Mouse (Mus musculus) kidney, embryonic 14.5 days (tissue): ENCODE results near the gene Fbxo31. TPM values are rescaled to one million over a fixed set of nuclear protein-coding genes. Genes with fewer than 3 reads are reported as not detected.

ENCODE experiments used
- ATAC-seq: fragments of 200-750 bp; cut with Nextera tagmentation; 2 replicates; pipeline ENCODE4 v1.8.0; 2017; ENCODE audit warnings: moderate number of reproducible peaks, mild to moderate bottlenecking, moderate TSS enrichment, moderate library complexity; ENCODE audit not compliant: low FRiP score, low TSS enrichment
- H3K27ac ChIP-seq: fragments of 300-500 bp; sonication (generic); 2 replicates; pipeline ENCODE4 v1.5.1; 2014; ENCODE audit warnings: low read depth, mild to moderate bottlenecking, low read length, moderate library complexity, mixed read lengths
- H3K27me3 ChIP-seq: fragments of 300-500 bp; sonication (generic); 2 replicates; pipeline ENCODE4 v1.6.1; 2014; ENCODE audit warnings: mild to moderate bottlenecking, low read length; ENCODE audit not compliant: control insufficient read depth, insufficient read depth
- H3K36me3 ChIP-seq: fragments of 300-500 bp; sonication (generic); 2 replicates; pipeline ENCODE4 v1.6.1; 2014; ENCODE audit warnings: low read length, mixed read lengths; ENCODE audit not compliant: control insufficient read depth, insufficient read depth
- H3K4me1 ChIP-seq: fragments of 300-500 bp; sonication (generic); 2 replicates; pipeline ENCODE4 v1.6.1; 2014; ENCODE audit warnings: low read length, mixed read lengths; ENCODE audit not compliant: control insufficient read depth, insufficient read depth
- H3K4me2 ChIP-seq: fragments of 300-500 bp; sonication (generic); replicated peaks from 2 replicates; pipeline ENCODE4 v1.6.1; 2014; ENCODE audit warnings: low read depth, mild to moderate bottlenecking, low read length
- H3K4me3 ChIP-seq: fragments of 300-500 bp; sonication (generic); 2 replicates; pipeline ENCODE4 v1.5.1; 2014; ENCODE audit warnings: mild to moderate bottlenecking, low read length
- H3K9ac ChIP-seq: fragments of 300-500 bp; sonication (generic); 2 replicates; pipeline ENCODE4 v1.6.1; 2014; ENCODE audit warnings: low read depth, mild to moderate bottlenecking, low read length, moderate library complexity
- H3K9me3 ChIP-seq: fragments of 300-500 bp; sonication (generic); 2 replicates; pipeline ENCODE4 v1.6.1; 2016; ENCODE audit warnings: low read length; ENCODE audit not compliant: control insufficient read depth
- WGBS: fragments of 180-500 bp; shearing (Covaris S2); extraction: QIAGEN DNeasy Blood & Tissue Kit; methylation state at CpG from one replicate; pipeline ENCODE4 v1.1.7; 2014; 5-methylcytosine and 5-hydroxymethylcytosine counted together
- polyA plus RNA-seq: library from polyadenylated mRNA; unstranded; fragments of >200 nt; fragmentation: Nextera tagmentation; extraction: Ambion mirVana; gene quantifications from 2 replicates; pipeline ENCODE4 v1.2.1, GENCODE M21; 2014

Fbxo31 gene
- polyA plus RNA-seq, 1 experiment from 2014 or later = 17.0 TPM

- Histone ChIP-seq H3K27ac (no peak overlapping the region), H3K9ac (no peak overlapping the region), H3K36me3 (peaks cover 13% of the 10 kb centered on the region; the same call in 1 of the 2 replicates), H3K4me2 (no peak overlapping the region), H3K27me3 (no peaks in the 10 kb centered on the region), H3K9me3 (no peaks in the 10 kb centered on the region), H3K4me1 (no peaks in the 10 kb centered on the region), H3K4me3 (no peak overlapping the region)
- ATAC-seq = no peak
- WGBS = 83% methylated on average over 16 of the region's 16 CpGs
Observed at GRCm38 (mm10) chr8:121561636-121562345, 16.8 kb downstream of the Fbxo31 start.

- H3K4me2 ChIP-seq = no peak overlapping the region
- peaks cover 13% of the 10 kb centered on the region; the same call in 1 of the 2 replicates for H3K36me3 ChIP-seq
- H3K9ac ChIP-seq = no peak overlapping the region
- no peak for ATAC-seq
- 93% methylated on average over 7 of the region's 7 CpGs for WGBS
- H3K4me1 ChIP-seq = no peaks in the 10 kb centered on the region
- H3K27ac ChIP-seq = no peak overlapping the region
- no peaks in the 10 kb centered on the region for H3K9me3 ChIP-seq
- H3K27me3 ChIP-seq = no peaks in the 10 kb centered on the region
- H3K4me3 ChIP-seq = no peak overlapping the region
Observed at GRCm38 (mm10) chr8:121560432-121561100, 18.0 kb downstream of the Fbxo31 start.

GRCm38 (mm10) chr8:121559801-121560200 lies 18.8 kb downstream of the Fbxo31 start:
- Histone ChIP-seq H3K27ac (no peak overlapping the region), H3K4me1 (no peaks in the 10 kb centered on the region), H3K36me3 (peaks cover 18% of the 10 kb centered on the region), H3K4me2 (no peak overlapping the region), H3K9me3 (no peaks in the 10 kb centered on the region), H3K4me3 (no peak overlapping the region), H3K9ac (no peak overlapping the region), H3K27me3 (no peaks in the 10 kb centered on the region)
- ATAC-seq = no peak
- WGBS = 85% methylated on average over 12 of the region's 12 CpGs

- no peak overlapping the region for H3K4me2 ChIP-seq
- H3K27ac ChIP-seq = no peak overlapping the region
- no peaks in the 10 kb centered on the region for H3K27me3 ChIP-seq
- H3K9ac ChIP-seq = no peak overlapping the region
- no peak for ATAC-seq
- no peak overlapping the region for H3K4me3 ChIP-seq
- H3K9me3 ChIP-seq = no peaks in the 10 kb centered on the region
- H3K4me1 ChIP-seq = no peaks in the 10 kb centered on the region
- peaks cover 30% of the 10 kb centered on the region for H3K36me3 ChIP-seq
- 82% methylated on average over 16 of the region's 16 CpGs for WGBS
Observed at GRCm38 (mm10) chr8:121558538-121558937, 20.1 kb downstream of the Fbxo31 start.

- Histone ChIP-seq H3K27me3 (no peaks in the 10 kb centered on the region), H3K27ac (no peak overlapping the region), H3K4me3 (no peak overlapping the region), H3K9ac (no peak overlapping the region), H3K4me1 (no peaks in the 10 kb centered on the region), H3K4me2 (no peak overlapping the region), H3K36me3 (peaks cover 38% of the 10 kb centered on the region), H3K9me3 (no peaks in the 10 kb centered on the region)
- WGBS = 83% methylated on average over 11 of the region's 11 CpGs
- no peak for ATAC-seq
Observed at GRCm38 (mm10) chr8:121557746-121558145, 20.9 kb downstream of the Fbxo31 start.

- H3K9me3 ChIP-seq = no peaks in the 10 kb centered on the region
- H3K4me2 ChIP-seq = no peak overlapping the region
- no peak for ATAC-seq
- no peak overlapping the region for H3K4me3 ChIP-seq
- WGBS = 94% methylated on average over 32 of the region's 32 CpGs
- no peaks in the 10 kb centered on the region for H3K4me1 ChIP-seq
- no peak overlapping the region for H3K9ac ChIP-seq
- H3K27ac ChIP-seq = no peak overlapping the region
- no peaks in the 10 kb centered on the region for H3K27me3 ChIP-seq
- H3K36me3 ChIP-seq = peaks cover 44% of the 10 kb centered on the region
Observed at GRCm38 (mm10) chr8:121553831-121554475, 24.7 kb downstream of the Fbxo31 start.

GRCm38 (mm10) chr8:121552506-121552905 lies 26.1 kb downstream of the Fbxo31 start:
- ATAC-seq = no peak
- WGBS = 91% methylated on average over 7 of the region's 9 CpGs
- no peaks in the 10 kb centered on the region for H3K9me3 ChIP-seq
- no peaks in the 10 kb centered on the region for H3K4me1 ChIP-seq
- no peak overlapping the region for H3K27ac ChIP-seq
- no peaks in the 10 kb centered on the region for H3K27me3 ChIP-seq
- H3K9ac ChIP-seq = no peak overlapping the region
- H3K4me3 ChIP-seq = no peak overlapping the region
- no peak overlapping the region for H3K4me2 ChIP-seq
- H3K36me3 ChIP-seq = peaks cover 40% of the 10 kb centered on the region

GRCm38 (mm10) chr8:121551065-121551985 lies 27.3 kb downstream of the Fbxo31 start:
- no peaks in the 10 kb centered on the region for H3K4me1 ChIP-seq
- ATAC-seq = no peak
- H3K36me3 ChIP-seq = peaks cover 40% of the 10 kb centered on the region
- H3K27ac ChIP-seq = no peak overlapping the region
- H3K4me2 ChIP-seq = no peak overlapping the region
- no peak overlapping the region for H3K4me3 ChIP-seq
- no peaks in the 10 kb centered on the region for H3K9me3 ChIP-seq
- H3K9ac ChIP-seq = no peak overlapping the region
- no peaks in the 10 kb centered on the region for H3K27me3 ChIP-seq
- 70% methylated on average over 24 of the region's 24 CpGs for WGBS
